Mouse (Mus musculus): Measurements from ENCODE around the gene Zswim5.
A peak's percentile ranks its signal among the peaks of the same experiment; 100 is the strongest.

The Zswim5 gene

DNA sequence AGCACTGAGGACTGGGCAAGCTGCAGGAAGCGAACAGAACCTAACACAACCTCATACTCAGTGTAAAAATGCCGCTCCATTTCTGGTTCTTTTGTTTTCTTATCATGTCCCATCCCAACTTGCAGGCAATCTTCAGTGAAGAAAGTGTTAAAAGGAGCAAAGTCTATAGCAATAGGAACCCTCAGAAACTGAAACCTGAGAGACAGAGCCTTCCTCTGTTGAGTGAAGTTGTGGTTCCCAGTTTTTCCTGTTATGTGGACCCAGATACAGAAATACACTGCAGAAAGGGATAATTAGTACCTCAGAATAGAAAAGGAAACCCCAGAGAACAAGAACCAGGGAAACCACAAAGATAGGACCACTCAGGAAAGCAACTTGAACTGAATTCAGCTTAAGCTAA lies 36.1 kb downstream of the Zswim5 start:
- no peak for DNase-seq (ENCODE audit: low read depth)

DNA sequence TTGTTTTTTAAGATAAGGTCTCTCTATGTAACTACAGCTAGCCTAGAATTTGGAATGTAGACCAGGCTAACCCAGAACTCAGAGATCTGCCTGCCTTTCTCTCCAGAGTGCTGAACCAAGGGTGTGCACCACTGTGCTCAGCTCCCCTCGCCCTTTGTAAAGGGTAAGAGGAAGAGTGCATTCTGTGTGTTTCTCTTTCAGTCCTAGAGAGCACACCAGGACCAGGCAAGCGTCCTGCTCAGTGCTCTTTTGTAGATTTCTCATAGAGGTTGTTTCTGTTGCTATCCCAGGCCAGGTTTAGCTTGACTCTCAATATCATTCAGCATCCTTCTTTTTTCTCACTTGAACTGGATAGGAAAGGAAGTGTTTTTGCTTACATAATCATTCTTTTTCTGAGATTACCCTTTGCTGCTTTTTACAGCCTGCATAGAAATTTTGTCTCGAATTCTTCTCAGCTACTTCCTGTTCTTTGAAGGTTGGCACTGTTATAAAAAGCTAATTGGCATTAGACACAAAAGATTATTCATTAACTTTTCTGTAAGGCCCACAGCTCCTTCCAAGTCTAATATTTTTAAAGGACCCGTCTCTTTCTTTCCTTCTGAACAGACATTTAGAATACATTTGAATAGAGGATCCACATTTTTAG lies 51.0 kb downstream of the Zswim5 start:
- no peak for DNase-seq (ENCODE audit: low read depth)

DNA sequence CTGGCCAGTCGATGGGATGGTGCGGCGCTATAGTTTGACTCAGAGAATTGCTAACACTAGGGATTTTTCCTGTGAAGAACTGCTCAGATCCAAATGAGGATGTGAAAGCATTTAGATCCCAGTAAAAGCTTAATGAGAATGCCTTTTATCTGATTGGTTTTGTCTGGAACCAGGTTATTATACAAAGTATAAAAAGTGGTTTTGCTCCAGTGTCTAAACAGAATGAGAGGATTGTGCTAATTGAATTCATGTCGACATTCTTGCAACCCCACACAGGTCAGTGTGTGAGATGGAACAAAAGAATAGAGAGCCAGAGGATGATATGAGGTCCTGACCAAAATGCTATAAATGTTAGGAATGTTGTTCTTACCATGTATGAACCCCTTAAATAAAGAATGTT lies 62.4 kb downstream of the Zswim5 start:
- DNase-seq (ENCODE audit: low read depth), result no peak

DNA sequence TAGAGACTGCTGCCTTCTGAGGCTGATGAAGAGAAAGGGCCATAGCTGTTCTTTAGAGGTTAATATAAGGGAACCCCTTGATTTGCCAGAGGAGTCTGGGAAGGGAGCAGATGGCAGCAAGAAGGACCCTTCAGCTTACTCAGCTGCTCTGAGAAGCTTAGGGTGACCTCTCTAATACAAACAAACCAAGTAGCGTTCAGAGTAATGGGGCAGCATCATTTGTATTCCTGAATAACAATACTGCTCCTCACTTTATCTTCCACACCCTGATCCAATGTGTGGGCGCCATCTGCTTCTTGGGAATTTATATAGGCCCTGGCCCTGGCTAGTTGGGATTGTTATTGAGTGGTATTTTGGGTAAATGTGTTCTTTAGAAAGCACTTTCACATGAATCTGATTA lies 65.5 kb downstream of the Zswim5 start:
- DNase-seq (ENCODE audit: low read depth), result no peak

DNA sequence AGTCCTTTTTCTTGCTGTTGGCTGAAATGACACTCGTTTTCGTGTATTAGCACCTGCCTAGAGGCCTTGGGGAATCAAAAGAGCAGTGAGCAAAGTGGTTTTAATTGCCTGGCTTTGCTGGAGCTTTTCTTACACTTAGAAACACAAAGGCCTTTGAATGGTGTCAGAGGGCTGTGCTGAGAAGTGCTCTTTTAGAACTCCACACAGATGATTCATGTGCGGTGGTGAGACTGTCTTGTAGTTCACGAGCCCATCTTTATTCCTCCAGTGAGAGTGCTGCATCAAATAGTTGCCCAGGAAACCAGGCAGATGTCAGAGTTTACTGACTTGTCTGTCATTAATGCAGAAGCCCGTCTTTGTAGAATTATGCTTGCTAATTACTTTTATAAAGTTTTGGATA lies 66.9 kb downstream of the Zswim5 start:
- no peak for DNase-seq (ENCODE audit: low read depth)

DNA sequence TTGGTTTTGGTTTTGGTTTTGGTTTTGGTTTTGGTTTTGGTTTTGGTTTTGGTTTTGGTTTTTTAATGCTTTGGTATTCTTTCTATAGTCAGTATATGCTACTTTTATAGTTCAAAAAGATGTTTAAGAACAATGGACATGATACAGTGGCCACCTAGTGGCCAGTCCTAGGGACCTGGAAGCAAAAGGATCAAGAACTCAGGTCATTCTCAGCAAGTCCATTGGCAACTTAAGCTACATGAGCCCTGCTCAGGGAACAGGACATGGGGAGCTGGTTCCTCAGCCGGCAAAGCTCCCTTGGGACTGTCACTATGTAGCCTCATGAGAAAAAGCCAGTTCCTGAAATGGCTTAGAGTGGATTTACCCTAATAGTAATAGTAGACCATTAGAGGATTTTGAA lies 74.5 kb downstream of the Zswim5 start:
- DNase-seq (ENCODE audit: low read depth), result peak; percentile 49

DNA sequence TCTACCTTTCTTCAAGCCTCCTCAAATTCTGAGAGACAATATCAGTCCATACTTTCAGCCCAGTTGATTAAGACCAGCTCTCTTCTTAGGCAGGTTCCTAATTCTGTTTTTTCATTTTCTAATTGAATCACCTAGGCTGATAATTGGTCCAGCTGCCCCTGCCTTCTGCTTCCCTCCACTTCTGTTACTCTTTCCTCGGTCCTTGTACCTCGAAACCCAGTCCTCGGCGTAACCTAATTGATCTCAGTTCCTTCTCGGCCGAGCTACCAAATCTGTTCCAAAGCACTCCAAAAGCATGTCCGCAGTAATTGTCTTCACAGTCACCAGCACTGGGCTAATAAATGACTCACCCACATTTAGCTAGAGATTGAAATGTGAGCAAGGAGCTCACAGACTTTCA lies 77.8 kb downstream of the Zswim5 start:
- no peak for DNase-seq (ENCODE audit: low read depth)

DNA sequence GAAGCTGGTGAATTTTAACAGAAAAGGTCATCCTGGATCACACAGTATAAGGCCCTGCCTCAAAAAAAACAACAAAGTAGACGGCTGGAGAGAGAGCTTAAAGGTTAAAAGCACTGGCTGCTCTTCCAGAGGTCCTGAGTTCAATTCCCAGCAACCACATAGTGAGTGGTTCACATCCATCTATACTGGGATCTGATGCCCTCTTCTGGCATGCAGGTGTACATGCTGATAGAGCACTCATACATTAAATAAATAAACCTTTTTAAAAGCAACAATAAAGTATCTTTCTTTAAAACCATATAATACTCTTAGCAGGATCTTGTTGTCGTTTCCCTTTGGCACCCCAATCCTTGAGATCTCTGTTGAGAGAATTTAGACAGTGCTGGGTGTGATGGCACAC lies 99.3 kb downstream of the Zswim5 start:
- no peak for DNase-seq (ENCODE audit: low read depth)

DNA sequence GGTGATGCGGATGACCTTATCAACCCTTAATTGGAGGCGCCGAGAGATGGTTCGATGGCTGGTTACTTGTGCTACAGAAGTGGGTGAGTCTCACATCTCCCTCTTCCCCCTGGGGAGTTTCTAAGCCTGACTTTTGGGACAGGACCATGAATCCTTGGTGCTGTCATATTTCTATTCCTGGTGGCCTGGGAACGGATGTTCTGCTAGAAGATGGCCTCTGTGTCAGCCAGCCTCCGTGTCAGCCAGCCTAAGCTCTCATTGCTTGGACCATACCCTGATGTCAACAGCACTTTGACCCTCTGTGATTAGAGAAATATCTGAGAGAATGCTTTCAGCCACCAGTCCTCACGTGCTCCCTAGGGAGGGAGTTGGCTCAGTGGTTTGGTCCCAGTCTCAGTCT lies 108.5 kb downstream of the Zswim5 start:
- DNase-seq (ENCODE audit: low read depth), result no peak

DNA sequence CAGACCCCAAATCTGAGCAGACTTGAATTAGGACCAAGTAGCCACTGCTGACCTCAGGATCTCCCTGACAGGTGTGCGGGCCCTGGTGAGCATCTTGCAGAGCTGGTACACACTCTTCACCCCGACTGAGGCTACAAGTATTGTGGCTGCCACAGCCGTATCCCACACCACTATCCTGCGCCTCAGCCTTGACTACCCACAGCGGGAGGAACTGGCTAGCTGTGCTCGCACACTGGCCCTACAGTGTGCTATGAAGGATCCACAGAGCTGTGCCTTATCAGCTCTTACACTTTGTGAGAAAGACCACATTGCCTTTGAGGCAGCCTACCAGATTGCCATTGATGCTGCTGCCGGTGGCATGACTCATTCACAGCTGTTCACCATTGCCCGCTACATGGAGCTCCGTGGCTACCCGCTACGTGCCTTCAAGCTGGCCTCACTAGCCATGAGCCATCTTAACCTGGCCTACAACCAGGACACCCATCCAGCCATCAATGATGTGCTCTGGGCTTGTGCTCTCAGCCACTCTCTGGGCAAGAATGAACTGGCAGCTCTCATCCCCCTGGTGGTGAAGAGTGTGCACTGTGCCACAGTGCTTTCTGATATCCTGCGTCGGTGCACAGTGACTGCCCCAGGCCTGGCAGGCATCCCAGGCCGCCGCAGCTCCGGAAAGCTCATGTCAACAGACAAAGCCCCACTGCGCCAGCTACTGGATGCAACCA lies 109.4 kb downstream of the Zswim5 start:
- peak; percentile 71 for DNase-seq (ENCODE audit: low read depth)

DNA sequence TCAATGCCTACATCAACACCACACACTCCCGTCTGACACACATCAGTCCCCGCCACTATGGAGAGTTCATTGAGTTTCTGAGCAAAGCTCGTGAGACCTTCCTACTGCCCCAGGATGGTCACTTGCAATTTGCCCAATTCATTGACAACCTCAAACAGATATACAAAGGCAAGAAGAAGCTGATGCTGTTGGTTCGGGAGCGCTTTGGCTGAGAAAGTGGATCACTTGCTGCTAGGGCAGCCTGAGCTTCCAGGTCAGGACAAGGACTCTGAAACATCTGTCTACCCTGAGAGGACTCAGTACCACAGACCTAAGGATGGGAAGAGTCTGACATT lies 109.9 kb downstream of the Zswim5 start:
- no peak for DNase-seq (ENCODE audit: low read depth)

DNA sequence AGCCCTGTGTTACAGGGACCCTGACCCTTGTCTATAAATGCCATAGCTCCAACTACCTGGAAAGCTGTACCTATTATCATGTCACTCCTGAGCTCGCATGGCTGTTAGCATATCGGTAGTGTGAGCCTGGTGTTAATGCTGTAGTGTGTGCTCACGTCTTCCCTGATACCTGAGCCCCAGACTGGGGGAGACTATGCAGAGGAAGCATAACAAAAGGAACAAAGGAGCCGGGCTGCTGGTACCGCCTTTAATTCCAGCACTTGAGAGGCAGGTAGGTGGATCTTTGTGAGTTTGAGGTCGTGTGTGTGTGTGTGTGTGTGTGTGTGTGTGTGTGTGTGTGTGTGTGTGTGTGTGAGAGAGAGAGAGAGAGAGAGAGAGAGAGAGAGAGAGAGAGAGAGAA lies 112.6 kb downstream of the Zswim5 start:
- DNase-seq (ENCODE audit: low read depth), result no peak

DNA sequence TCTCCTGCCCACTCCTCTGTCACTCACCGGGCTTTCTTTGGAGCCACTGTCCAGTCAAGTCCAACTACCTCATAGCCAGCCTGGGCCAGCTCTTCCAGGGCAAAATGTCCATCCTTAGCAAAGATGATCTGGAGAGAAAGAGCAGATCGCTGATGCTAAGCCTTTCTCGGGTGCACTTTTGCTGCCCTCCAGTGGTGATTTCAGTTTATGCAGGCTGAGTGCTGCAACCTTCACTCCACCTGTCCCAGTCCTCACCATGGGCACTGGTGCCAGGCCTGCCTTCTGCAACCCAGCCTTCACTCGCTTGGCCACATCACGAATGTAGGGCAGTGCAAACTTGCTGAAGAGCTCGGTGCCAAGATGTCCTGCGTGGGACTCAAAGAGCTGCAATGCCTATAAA lies 114.2 kb downstream of the Zswim5 start:
- DNase-seq (ENCODE audit: low read depth), result peak; percentile 88

DNA sequence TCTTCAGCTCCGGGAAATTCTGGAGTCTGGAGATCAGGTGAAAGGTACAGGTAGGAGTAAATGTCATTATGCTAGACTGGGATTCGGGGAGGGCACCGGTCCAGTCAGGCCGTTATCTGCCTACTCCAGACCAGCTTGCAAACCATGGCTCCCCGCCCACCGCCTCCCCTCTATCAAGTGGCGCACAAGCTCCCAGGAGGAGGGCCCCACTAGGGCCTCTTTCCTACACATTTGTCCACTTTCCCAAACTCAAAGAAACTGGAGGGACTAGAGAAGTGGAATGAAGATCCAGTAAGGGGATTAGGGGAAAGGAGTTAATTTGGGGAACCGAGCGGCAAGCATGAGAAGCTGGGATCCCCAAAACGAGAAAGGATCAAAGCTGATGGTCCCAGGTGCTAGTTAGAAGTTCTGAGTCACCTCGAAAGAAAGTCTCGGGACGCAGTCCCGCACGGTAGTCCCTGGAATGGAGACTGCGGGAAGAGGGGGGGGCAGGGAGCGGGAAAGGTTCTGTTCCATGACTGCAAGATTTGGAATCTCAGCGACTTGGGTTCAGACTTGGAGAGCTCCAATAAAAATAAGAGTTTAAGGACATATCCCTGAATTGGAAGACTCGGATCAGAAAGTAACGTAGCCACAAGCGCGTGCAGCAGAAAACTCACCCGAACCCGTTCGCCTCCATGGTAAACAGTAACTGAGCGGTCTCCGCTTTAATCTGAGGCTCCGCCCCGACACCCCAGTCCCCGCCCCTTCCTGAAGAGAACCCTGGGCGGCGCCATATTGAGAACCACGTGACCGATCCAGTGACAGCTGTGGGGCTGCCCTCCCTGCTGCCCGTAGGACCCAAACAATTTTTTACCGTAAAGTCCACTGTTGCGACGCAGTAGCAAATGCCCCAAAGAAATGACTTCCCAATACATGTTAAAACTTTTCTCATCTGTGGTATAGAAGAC lies 116.8 kb downstream of the Zswim5 start, which contains the start of gene Urod:
Urod (minus strand) TSS at position 742 of the 950 bp plus-strand sequence.
- DNase-seq (ENCODE audit: low read depth), result peak; percentile 98

DNA sequence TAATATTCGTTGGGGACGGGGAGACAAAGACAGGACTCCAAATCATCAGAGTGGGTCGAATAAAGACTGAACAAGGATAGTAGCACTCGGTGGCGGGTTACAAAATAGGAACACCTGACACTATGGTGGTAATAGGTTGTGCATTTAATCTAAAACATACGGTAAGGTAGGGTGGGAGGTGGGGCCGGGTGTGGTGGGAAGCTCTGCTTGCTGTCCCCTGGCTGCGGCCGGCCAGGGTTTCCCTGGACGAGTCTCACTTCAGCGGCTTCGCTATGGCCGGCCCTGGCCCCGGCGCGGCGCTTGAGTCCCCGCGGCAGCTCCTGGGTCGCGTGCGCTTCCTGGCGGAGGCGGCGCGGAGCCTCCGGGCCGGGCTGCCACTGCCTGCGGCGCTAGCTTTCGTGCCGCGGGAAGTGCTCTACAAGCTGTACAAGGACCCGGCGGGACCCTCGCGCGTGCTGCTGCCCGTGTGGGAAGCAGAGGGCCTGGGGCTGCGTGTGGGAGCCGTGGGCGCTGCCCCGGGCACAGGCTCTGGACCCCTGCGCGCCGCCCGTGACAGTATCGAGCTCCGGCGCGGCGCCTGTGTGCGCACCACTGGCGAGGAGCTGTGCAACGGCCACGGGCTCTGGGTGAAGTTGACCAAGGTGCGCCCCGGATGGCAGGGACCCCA lies 118.1 kb downstream of the Zswim5 start, which contains the start of gene Hectd3:
Hectd3 (plus strand) TSS at position 187 of the 667 bp plus-strand sequence.
- peak; percentile 82 for DNase-seq (ENCODE audit: low read depth)

DNA sequence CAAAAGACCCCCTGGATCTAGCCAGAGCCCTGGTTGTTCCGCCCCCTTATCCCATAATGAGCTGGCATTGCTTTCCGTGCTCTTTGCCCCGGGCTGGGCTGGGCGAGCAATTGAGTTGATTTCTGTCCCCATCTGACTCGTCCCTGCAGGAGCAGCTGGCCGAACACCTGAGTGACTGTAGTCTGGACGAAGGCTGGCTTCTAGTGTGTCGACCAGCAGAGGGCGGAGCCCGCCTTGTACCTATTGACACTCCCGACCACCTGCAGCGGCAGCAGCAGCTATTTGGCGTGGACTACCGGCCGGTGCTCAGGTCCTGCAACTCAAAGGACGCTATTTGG lies 118.6 kb downstream of the Zswim5 start:
- peak; percentile 60 for DNase-seq (ENCODE audit: low read depth)

DNA sequence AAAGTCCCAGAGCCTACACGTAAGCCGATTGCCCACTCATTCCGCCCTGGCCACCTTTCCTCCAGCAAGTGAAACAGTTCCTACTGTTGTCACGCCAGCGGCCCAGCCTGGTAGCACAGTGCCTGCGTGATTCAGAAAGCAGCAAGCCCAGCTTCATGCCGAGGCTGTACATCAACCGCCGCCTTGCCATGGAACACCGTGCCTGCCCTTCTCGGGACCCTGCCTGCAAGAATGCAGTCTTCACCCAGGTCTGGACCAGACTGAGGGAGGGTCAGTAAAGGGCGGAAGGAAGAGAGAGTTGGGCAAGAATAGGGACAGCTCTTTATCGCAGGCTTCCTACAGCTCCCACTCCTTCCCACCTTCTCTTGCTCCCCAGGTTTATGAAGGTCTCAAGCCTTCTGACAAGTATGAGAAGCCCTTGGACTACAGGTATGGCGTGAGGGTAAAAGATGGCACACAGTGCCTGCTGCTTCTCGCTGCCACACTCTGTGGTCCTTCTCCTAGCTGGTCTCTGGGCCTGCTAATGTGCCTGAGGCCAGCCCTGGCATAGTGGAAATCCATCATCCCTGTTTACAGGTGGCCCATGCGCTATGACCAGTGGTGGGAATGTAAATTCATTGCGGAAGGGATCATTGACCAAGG lies 122.5 kb downstream of the Zswim5 start:
- DNase-seq (ENCODE audit: low read depth), result no peak

DNA sequence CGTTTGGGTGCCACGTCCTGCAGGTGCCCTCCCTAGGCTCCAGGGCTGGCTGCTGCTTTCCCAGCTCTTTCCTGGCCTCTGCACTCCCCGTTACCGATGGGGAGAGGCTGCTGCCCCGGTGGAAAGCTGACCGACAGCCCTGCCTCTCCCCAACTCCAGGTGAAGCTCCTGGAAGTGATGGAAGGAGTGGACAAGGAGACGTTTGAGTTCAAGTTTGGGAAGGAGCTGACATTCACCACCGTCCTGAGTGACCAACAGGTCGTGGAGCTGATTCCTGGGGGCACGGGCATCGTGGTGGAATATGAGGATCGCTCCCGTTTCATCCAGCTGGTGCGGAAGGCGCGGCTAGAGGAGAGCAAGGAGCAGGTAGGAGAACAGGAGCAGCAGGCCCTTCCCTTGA lies 124.8 kb downstream of the Zswim5 start:
- no peak for DNase-seq (ENCODE audit: low read depth)

DNA sequence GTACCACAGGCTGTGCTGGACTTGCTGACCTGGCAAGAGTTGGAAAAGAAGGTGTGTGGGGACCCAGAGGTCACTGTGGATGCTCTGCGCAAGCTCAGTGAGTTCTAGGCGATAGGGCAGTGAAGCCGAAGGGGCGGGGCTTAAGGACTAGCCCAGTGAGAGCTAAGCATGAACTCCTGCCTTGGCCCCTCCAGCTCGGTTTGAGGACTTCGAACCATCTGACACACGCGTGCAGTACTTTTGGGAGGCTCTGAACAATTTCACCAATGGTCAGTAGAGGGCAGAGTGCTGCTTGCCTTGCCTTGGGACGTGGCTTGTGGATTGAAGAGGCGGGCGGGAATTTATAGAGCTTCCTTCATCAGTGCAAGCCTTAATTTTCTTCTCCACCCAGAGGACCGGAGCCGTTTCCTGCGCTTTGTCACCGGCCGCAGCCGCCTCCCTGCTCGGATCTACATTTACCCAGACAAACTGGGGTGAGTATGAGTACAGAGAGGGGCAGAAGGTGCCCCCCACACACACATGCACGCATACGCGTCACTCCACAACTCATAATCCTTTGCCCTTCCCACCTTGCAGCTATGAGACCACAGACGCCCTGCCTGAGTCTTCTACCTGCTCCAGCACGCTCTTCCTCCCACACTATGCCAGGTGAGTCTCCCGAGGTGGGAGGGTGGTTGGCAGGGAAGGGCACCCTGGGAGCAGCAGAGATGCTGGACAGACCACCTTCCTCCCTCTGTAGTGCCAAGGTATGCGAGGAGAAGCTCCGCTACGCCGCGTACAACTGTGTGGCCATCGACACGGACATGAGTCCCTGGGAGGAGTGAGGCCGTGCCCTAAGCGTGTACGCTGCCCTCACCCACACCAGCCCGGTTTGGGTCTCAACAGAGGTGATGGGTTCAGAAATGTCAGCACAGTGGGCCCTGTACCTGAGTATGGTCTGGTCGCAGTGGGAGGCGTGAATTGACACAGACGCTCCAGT lies 125.7 kb downstream of the Zswim5 start:
- DNase-seq (ENCODE audit: low read depth), result peak; percentile 62

DNA sequence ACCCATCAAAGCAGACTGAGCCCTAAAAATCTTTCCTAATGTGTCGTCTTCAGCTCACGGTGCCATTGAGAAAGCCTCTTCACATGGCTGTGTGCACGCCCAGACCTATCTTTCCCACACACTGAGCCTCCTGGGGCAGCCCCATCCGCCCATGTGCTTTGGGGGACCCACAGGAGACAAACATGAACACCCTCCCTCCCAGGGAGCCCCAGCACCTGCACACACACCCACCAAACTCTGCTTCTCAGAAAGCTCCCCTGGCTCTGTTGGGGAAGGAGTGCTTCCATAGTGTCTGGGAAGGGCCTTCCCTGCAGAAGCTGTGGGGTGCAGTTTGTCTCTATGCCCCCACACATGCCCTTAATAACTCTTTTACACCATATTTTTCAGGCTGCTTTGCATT lies 127.5 kb downstream of the Zswim5 start:
- DNase-seq (ENCODE audit: low read depth), result no peak

All from induced T-regulatory cell, adult 2 months (primary cell).